Mouse (Mus musculus): ENCODE measurements around the gene Luc7l.
"Not testable (repeated sequence)": the region's sequence is repeated elsewhere in the genome, so short reads cannot be mapped to it uniquely, and the experiment has no call there.

Gene Luc7l

GRCm38 (mm10) chr17:26253399-26253798 lies 703 bp downstream of the Luc7l start:
- DNase-seq (ENCODE audit: low read depth): no peak

- DNase-seq (ENCODE audit: low read depth): no peak
Measured at GRCm38 (mm10) chr17:26255313-26255712, 2.6 kb downstream of the Luc7l start.

GRCm38 (mm10) chr17:26261826-26262225 lies 9.1 kb downstream of the Luc7l start:
- no peak for DNase-seq (ENCODE audit: low read depth)

GRCm38 (mm10) chr17:26262384-26262783 lies 9.7 kb downstream of the Luc7l start:
- DNase-seq (ENCODE audit: low read depth): no peak

- no peak for DNase-seq (ENCODE audit: low read depth)
Measured at GRCm38 (mm10) chr17:26268851-26269250, 16.2 kb downstream of the Luc7l start.

GRCm38 (mm10) chr17:26269577-26269976 lies 16.9 kb downstream of the Luc7l start:
- not testable (repeated sequence) for DNase-seq (ENCODE audit: low read depth)

- DNase-seq (ENCODE audit: low read depth): no peak
Measured at GRCm38 (mm10) chr17:26272586-26272985, 19.9 kb downstream of the Luc7l start.

GRCm38 (mm10) chr17:26275933-26276332 lies 23.2 kb downstream of the Luc7l start:
- DNase-seq (ENCODE audit: low read depth): no peak

GRCm38 (mm10) chr17:26276711-26277110 lies 24.0 kb downstream of the Luc7l start:
- no peak for DNase-seq (ENCODE audit: low read depth)

GRCm38 (mm10) chr17:26286199-26286955 lies 33.7 kb downstream of the Luc7l start:
- no peak for DNase-seq (ENCODE audit: low read depth)

GRCm38 (mm10) chr17:26289475-26289874 lies 36.8 kb downstream of the Luc7l start:
- DNase-seq (ENCODE audit: low read depth): no peak

- DNase-seq (ENCODE audit: low read depth): not testable (repeated sequence)
Measured at GRCm38 (mm10) chr17:26298318-26298717, 45.6 kb downstream of the Luc7l start.

GRCm38 (mm10) chr17:26314291-26314690 lies 61.6 kb downstream of the Luc7l start:
- DNase-seq (ENCODE audit: low read depth): peak; percentile 16

GRCm38 (mm10) chr17:26315474-26315873 lies 62.8 kb downstream of the Luc7l start:
- no peak for DNase-seq (ENCODE audit: low read depth)

- DNase-seq (ENCODE audit: low read depth): no peak
Measured at GRCm38 (mm10) chr17:26318441-26318840, 65.7 kb downstream of the Luc7l start.

All from c-Kit-positive CD71-positive TER-119-negative erythroid progenitor cells, embryonic 14.5 days (primary cell).